Mouse (Mus musculus) stomach, embryonic 14.5 days (tissue): Measurements from ENCODE around the gene Oosp3. TPM values are rescaled to one million over a fixed set of nuclear protein-coding genes. Genes with fewer than 3 reads are reported as not detected.

ENCODE experiments used
- polyA plus RNA-seq: library from polyadenylated mRNA; unstranded; fragments of >200 nt; fragmentation: Nextera tagmentation; extraction: Ambion mirVana; gene quantifications from 2 replicates; pipeline ENCODE4 v1.2.1, GENCODE M21; 2014

Oosp3 gene
- polyA plus RNA-seq, 1 experiment from 2014 or later = not detected

Other genes starting within 250 kb of the Oosp3 start
- gene Ms4a6c, start 227.7 kb upstream of the Oosp3 start, polyA plus RNA-seq = 8.2 and 9.2 TPM in 2 replicates
- gene Gm8369, start 211.1 kb upstream of the Oosp3 start, polyA plus RNA-seq = not detected in 2 replicates
- 5.6 and 9.7 TPM in 2 replicates for gene Ms4a6b, start 180.5 kb upstream of the Oosp3 start, polyA plus RNA-seq
- gene Ms4a4d, start 160.3 kb upstream of the Oosp3 start, polyA plus RNA-seq = 2.1 and 3.0 TPM in 2 replicates
- gene Ms4a6d, start 92.2 kb upstream of the Oosp3 start, polyA plus RNA-seq = 4.3 and 7.1 TPM in 2 replicates
- gene Ms4a2, start 73.3 kb upstream of the Oosp3 start, polyA plus RNA-seq = 0.41 TPM in 1 of 2 replicates, not detected in the other
- gene Ms4a3, start 56.2 kb upstream of the Oosp3 start, polyA plus RNA-seq = 0.43 TPM in 1 of 2 replicates, not detected in the other
- gene Oosp2, start 36.5 kb upstream of the Oosp3 start, polyA plus RNA-seq = not detected in 2 replicates
- not detected in 2 replicates for gene Oosp1, start 5.9 kb upstream of the Oosp3 start, polyA plus RNA-seq
- 0.58 and 1.3 TPM in 2 replicates for gene Gif, start 50.5 kb downstream of the Oosp3 start, polyA plus RNA-seq
- gene Mrpl16, start 73.3 kb downstream of the Oosp3 start, polyA plus RNA-seq = 51.1 and 59.7 TPM in 2 replicates
- 22.8 and 23.2 TPM in 2 replicates for gene Stx3, start 122.3 kb downstream of the Oosp3 start, polyA plus RNA-seq
- gene Olfr1417, start 142.2 kb downstream of the Oosp3 start, polyA plus RNA-seq = 0.27 TPM in 1 of 2 replicates, not detected in the other
- gene Olfr1418, start 164.0 kb downstream of the Oosp3 start, polyA plus RNA-seq = not detected in 2 replicates
- not detected in 2 replicates for gene Olfr1419, start 178.1 kb downstream of the Oosp3 start, polyA plus RNA-seq
- 0.27 TPM in 1 of 2 replicates, not detected in the other for gene Olfr1420, start 189.5 kb downstream of the Oosp3 start, polyA plus RNA-seq
- gene Patl1, start 215.3 kb downstream of the Oosp3 start, polyA plus RNA-seq = 20.7 and 24.3 TPM in 2 replicates